Mouse (Mus musculus): ENCODE measurements around the gene Gm5065. TPM values are rescaled to one million over a fixed set of nuclear protein-coding genes. Genes with fewer than 3 reads are reported as not detected.

Gene Gm5065
- not detected for total RNA-seq (2021)
- long read RNA-seq, experiment 1, result 0 reads
- long read RNA-seq, experiment 2, result 0 reads

DNA sequence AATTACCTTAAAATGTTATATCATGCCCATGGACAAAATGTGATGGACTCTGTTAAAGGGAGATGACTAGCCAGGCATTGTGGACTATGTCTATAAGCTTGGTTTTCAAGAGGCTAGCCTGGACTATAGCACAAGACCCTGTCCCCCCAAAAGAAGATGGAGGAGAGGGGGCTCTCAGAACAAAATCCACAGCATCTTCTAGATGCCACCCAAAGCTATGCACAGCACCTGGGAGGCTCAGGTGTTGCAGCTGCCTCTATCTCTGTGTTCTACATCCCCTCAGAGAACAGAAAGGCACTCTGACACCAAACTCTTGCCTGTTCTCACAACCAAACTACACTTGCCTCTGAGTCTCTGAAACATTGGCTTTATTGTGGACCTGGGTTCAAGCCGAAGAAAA lies at the start of gene Gm5065:
Gm5065 (plus strand) TSS at position 301 of the 400 bp plus-strand sequence.
- intact Hi-C loops (cut with DNase I), result no loop called here
- no peak for DNase-seq (ENCODE audit: low spot score in 2 of 2)

DNA sequence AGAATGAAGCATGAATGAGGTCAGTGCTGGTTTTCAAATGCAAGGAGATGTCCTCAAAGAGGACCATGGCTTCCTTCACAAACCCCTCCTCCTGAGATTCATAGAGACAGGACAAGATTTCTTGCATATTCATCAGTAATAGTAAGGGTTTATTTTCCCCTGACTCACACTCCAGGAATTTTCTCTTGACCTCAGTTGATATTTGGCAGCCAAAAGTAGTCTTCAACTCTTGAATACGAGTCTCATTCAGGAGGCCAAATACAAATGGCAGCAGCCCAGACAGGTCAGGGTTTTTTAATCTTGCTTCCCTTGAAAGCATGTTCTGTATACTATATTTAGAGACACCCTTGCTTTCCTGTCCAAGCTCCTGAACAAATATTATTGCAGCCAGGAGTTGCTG lies 22.8 kb upstream of the Gm5065 start:
- DNase-seq (ENCODE audit: low spot score in 2 of 2), result no peak
- intact Hi-C loops (cut with DNase I), result no loop called here

DNA sequence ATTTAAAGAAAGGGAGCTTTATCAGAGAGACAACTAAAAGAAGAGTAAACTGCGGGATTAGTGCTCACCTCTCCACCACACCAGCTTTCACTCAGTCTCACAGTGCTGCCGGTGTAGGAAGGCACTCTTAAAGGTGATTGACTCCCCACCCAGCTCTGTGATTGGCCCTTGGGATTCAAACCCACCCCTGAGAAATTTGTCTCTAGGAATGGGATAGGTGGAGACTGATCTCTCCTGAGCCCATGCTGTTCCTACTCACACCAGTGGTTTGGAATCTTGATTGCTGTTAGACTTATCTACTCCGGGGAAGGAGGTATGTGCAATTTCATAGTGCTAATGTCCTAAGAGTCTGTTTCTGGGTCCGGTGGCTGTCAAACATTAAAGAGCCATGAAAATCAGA lies 598 bp downstream of the Gm5065 start, which contains the start of gene Nlrp2:
Nlrp2 (minus strand) TSS at position 101 of the 400 bp plus-strand sequence.
- intact Hi-C loops (cut with DNase I), result no loop called here
- no peak for DNase-seq (ENCODE audit: low spot score in 2 of 2)

DNA sequence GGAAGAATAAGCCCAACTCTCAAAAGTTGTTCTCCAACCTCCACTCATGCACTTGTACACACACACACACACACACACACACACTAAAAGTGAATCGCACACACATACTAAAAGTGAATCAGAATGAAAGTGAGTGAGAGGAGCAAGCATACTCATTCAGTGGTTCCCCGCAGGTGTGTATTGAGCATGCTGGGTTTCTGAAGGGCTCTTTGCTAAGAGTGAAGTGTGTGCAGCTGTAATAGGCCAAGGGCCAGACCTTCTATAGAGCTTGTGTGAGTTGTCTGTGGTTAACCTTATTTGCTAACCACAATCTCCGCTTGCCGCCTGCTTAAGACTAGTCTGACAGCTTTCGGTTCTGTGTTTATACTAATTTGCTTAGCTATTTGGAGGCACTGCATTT lies 13.3 kb downstream of the Gm5065 start:
- intact Hi-C loops (cut with DNase I), result no loop called here
- DNase-seq (ENCODE audit: low spot score in 2 of 2), result no peak

DNA sequence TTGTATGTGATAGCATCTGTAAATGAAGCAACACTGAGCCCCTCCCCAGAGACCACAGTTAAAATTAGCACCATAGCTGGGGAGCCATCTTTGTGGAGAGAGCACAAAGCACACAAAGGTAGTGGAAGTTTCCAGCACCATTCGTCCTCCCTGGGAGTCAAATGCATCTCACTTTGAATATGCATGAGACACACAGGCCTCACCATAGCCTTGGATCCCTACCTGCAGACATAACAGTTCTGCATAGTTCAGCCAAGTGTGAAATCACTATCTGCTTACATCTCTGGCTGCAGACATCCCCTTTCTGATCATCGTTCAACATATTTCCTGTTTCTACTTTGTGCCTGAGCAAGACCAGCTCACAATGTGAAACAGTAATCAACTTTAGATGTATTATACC lies 16.4 kb downstream of the Gm5065 start:
- intact Hi-C loops (cut with DNase I), result loop anchor here (2.0 kb wide), 1 partner anchor 32 kb away; no protein-coding TSS in a partner anchor

DNA sequence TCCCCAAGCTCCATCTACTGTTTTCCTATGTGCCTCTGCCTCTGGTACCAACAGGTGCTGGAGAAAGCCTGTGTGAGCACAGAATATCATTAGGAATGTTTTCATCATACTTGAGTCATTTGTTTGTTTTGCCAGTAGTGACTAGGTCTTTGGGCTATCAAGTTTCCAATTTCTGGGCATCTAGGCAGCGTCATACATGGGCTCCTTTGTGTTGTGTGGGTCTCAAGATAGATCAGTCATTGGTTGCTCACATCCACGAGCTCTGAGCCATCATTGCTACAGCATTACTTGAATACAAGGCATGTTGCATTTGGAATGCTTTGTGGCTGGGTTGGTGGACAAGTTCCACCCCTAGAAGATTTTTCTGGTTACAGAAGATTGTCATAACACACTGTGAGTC lies 55.9 kb downstream of the Gm5065 start:
- DNase-seq (ENCODE audit: low spot score in 2 of 2), result no peak
- intact Hi-C loops (cut with DNase I), result no loop called here

More for the DNA sequence above, 16.4 kb downstream of the Gm5065 start:
- DNase-seq (ENCODE audit: low spot score in 2 of 2), result no peak

Other genes starting within 250 kb of the Gm5065 start
- not detected for gene Rfpl4, start 233.6 kb upstream of the Gm5065 start, total RNA-seq (2021)
- gene Rasl2-9, start 224.6 kb upstream of the Gm5065 start, total RNA-seq (2021), result under 1 TPM in 1 of 2 experiments, not detected in 1; 0.35 TPM
- gene Vmn1r55, start 200.9 kb upstream of the Gm5065 start, total RNA-seq (2021), result not detected
- gene Vmn1r56, start 153.8 kb upstream of the Gm5065 start, total RNA-seq (2021), result not detected
- gene Vmn1r57, start 132.0 kb upstream of the Gm5065 start, total RNA-seq (2021), result not detected
- gene Nlrp2, start 498 bp downstream of the Gm5065 start, total RNA-seq (2021), result not detected
- not detected for gene Vmn1r58, start 62.9 kb downstream of the Gm5065 start, total RNA-seq (2021)
- gene Vmn1r59, start 106.2 kb downstream of the Gm5065 start, total RNA-seq (2021), result not detected
- not detected for gene Vmn2r28, start 143.4 kb downstream of the Gm5065 start, total RNA-seq (2021)
- gene Vmn1r60, start 196.8 kb downstream of the Gm5065 start, total RNA-seq (2021), result not detected

Measured in left cerebral cortex, postnatal 14 days (tissue).